Mouse (Mus musculus) olfactory bulb, adult 2 months (tissue): ENCODE measurements around the gene Mcm5.

Experiments
- CTCF ChIP-seq: fragments of 200-500 bp; IDR thresholded peaks from 2 replicates; pipeline ENCODE4 v1.5.1; 2012; ENCODE audit warnings: low read depth, mild to moderate bottlenecking, low read length, moderate library complexity; ENCODE audit not compliant: insufficient read depth
- POLR2A ChIP-seq: fragments of 200-500 bp; IDR thresholded peaks from 2 replicates; pipeline ENCODE4 v1.6.1; 2012; ENCODE audit warnings: mild to moderate bottlenecking, low read depth, low read length, moderate library complexity; ENCODE audit not compliant: insufficient read depth

- TF ChIP-seq CTCF: no peak
- TF ChIP-seq POLR2A: no peak
These were observed 48.6 kb upstream of the Mcm5 start for GRCm38 (mm10) chr8:75060815-75061214.
